Mouse (Mus musculus) heart, embryonic 14.5 days (tissue): ENCODE measurements around the gene Creb3l1. TPM values are rescaled to one million over a fixed set of nuclear protein-coding genes. Genes with fewer than 3 reads are reported as not detected.

Source experiments
- ATAC-seq: fragments of 200-750 bp; cut with Nextera tagmentation; 2 replicates; pipeline ENCODE4 v1.8.0; 2017; ENCODE audit warnings: low read depth, moderate TSS enrichment; ENCODE audit not compliant: insufficient number of reproducible peaks, insufficient read depth, low FRiP score
- H3K27ac ChIP-seq, 2 experiments: fragments of 200-500 bp in 1 of 2; fragments of 300-500 bp in 1 of 2; sonication (generic) in 1 of 2; replicated peaks in 1 of 2; 2 replicates each; pipeline ENCODE4 v1.5.1; 2012 to 2014; ENCODE audit warnings: low read depth in 2 of 2, low read length in 2 of 2, control low read depth in 1 of 2, mild to moderate bottlenecking in 1 of 2, mixed read lengths in 1 of 2; ENCODE audit not compliant: control insufficient read depth in 1 of 2, insufficient read depth in 1 of 2
- H3K27me3 ChIP-seq: fragments of 300-500 bp; sonication (generic); 2 replicates; pipeline ENCODE4 v1.6.1; 2014; ENCODE audit warnings: mild to moderate bottlenecking, low read length, control low read depth; ENCODE audit not compliant: control insufficient read depth, insufficient read depth
- H3K36me3 ChIP-seq: fragments of 300-500 bp; sonication (generic); 2 replicates; pipeline ENCODE4 v1.6.1; 2014; ENCODE audit warnings: mild to moderate bottlenecking, control low read depth, low read length, mixed read lengths; ENCODE audit not compliant: control insufficient read depth, insufficient read depth
- H3K4me1 ChIP-seq, 2 experiments: fragments of 200-500 bp in 1 of 2; fragments of 300-500 bp in 1 of 2; sonication (generic) in 1 of 2; 2 replicates each; pipeline ENCODE4 v1.6.1; 2012 to 2014; ENCODE audit warnings: low read length in 2 of 2, control low read depth in 1 of 2, mixed read lengths in 1 of 2; ENCODE audit not compliant: control insufficient read depth in 2 of 2, insufficient read depth in 2 of 2
- H3K4me2 ChIP-seq: fragments of 300-500 bp; sonication (generic); 2 replicates; pipeline ENCODE4 v1.6.1; 2014; ENCODE audit warnings: mild to moderate bottlenecking, low read length
- H3K4me3 ChIP-seq, 2 experiments: fragments of 200-500 bp in 1 of 2; fragments of 300-500 bp in 1 of 2; sonication (generic) in 1 of 2; 2 replicates each; pipeline ENCODE4 v1.5.1; 2012 to 2014; ENCODE audit warnings: low read length in 2 of 2, mild to moderate bottlenecking in 2 of 2, control low read depth in 1 of 2, low read depth in 1 of 2, moderate library complexity in 1 of 2; ENCODE audit not compliant: control insufficient read depth in 1 of 2, insufficient read depth in 1 of 2
- H3K9ac ChIP-seq: fragments of 300-500 bp; sonication (generic); 2 replicates; pipeline ENCODE4 v1.6.1; 2014; ENCODE audit warnings: mild to moderate bottlenecking, low read length
- H3K9me3 ChIP-seq: fragments of 300-500 bp; sonication (generic); 2 replicates; pipeline ENCODE4 v1.6.1; 2016; ENCODE audit warnings: low read length, control low read depth; ENCODE audit not compliant: control insufficient read depth
- WGBS: fragments of 180-500 bp; shearing (Covaris S2); extraction: QIAGEN DNeasy Blood & Tissue Kit; methylation state at CpG from one replicate; pipeline ENCODE4 v1.1.7; 2014; 5-methylcytosine and 5-hydroxymethylcytosine counted together
- polyA plus RNA-seq: library from polyadenylated mRNA; unstranded; fragments of >200 nt; fragmentation: Nextera tagmentation; extraction: Ambion mirVana; gene quantifications from 2 replicates; pipeline ENCODE4 v1.2.1, GENCODE M21; 2014

Gene Creb3l1
- polyA plus RNA-seq, 1 experiment from 2014 or later = 10.2 TPM

DNA sequence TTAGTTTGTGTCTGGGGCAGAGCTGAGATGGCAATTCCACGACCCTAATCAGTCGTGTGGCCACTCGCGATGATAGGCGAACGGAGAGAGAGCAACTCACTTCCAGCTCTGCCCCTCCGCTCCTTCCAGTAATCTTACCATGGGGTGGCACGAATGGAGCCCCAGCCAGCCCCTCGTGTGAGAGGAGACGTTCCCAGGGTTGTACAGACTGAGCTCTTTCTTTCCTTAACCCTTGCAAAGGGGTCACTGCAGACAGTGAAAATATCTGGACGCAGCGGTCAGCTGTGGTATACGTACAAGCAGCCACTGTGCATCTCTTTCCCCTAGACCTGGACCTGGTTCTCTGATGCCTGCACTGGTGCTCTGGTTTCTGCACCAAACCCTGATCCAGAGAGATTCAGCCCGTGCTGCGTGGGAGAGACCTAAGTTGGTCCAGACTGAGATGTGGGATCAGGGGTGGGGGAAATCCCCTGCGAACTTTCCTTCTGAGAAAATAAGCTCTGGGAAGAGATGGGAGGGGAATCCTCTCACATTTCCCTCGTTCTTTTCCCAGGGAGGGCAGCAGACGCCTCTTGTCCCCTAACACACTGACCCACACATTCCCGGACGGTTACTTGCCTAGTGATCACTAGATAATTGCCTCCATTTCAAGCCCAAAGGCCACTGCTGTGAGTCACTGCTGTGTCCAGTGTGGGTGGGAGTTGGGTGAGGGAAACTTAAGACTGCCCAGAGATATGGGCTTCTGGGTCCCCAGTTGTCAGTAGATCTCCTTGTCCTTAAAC is 15.5 kb downstream of the Creb3l1 start:
- Histone ChIP-seq H3K4me1 (peaks cover 24 to 33% of the 10 kb centered on the region in 2 experiments), H3K27ac (peak overlapping the region; percentile 80 to 92), H3K4me3 (peak overlapping the region; percentile 57 to 66), H3K9ac (peak overlapping the region; percentile 80), H3K27me3 (no peaks in the 10 kb centered on the region), H3K36me3 (no peaks in the 10 kb centered on the region), H3K9me3 (no peaks in the 10 kb centered on the region), H3K4me2 (peak overlapping the region; percentile 94)
- no peak; the same call in 1 of the 2 replicates for ATAC-seq
- 1% methylated on average over 20 of the region's 20 CpGs for WGBS

DNA sequence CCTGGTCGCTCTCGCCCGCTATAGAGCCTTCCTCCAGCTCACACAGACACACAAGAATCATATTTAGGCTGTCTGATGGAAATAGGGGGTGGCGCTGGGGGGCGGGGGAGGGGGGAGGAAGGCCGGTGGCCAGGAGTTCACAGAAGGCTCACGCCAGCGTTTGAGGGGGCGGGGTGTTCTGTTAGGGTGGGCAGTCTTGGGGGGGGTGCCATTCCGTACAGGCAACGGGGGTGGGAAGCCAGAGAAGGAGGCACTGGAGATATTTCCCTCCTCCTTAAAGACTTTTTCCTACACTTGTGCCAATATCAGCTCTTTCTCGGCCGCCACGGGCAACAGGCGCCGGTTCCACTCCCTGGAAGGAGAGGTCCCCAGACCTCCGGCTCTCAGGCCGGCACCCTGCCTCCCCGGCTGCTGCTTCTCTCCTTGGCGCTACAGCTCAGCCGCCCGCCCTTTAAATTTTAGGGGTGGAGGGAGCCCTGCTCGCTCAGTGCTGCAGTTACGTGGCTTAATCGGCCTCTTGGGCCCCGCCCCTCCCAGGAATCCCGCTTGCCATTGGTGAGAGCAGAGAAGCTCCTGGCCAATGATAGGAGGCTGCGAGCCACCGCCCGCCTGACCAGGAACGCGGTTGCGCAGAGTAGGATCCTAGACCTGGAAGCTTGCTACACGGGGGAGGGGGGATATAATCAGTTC is 16.2 kb downstream of the Creb3l1 start:
- Histone ChIP-seq H3K4me3 (peak overlapping the region; percentile 57 to 66), H3K9ac (peak overlapping the region; percentile 80), H3K4me1 (peaks cover 23 to 33% of the 10 kb centered on the region in 2 experiments), H3K27me3 (no peaks in the 10 kb centered on the region), H3K36me3 (no peaks in the 10 kb centered on the region), H3K27ac (peak overlapping the region; percentile 89 to 92), H3K4me2 (peak overlapping the region; percentile 94), H3K9me3 (no peaks in the 10 kb centered on the region)
- ATAC-seq = peak; percentile 92
- under 1% methylated on average over 31 of the region's 34 CpGs for WGBS

DNA sequence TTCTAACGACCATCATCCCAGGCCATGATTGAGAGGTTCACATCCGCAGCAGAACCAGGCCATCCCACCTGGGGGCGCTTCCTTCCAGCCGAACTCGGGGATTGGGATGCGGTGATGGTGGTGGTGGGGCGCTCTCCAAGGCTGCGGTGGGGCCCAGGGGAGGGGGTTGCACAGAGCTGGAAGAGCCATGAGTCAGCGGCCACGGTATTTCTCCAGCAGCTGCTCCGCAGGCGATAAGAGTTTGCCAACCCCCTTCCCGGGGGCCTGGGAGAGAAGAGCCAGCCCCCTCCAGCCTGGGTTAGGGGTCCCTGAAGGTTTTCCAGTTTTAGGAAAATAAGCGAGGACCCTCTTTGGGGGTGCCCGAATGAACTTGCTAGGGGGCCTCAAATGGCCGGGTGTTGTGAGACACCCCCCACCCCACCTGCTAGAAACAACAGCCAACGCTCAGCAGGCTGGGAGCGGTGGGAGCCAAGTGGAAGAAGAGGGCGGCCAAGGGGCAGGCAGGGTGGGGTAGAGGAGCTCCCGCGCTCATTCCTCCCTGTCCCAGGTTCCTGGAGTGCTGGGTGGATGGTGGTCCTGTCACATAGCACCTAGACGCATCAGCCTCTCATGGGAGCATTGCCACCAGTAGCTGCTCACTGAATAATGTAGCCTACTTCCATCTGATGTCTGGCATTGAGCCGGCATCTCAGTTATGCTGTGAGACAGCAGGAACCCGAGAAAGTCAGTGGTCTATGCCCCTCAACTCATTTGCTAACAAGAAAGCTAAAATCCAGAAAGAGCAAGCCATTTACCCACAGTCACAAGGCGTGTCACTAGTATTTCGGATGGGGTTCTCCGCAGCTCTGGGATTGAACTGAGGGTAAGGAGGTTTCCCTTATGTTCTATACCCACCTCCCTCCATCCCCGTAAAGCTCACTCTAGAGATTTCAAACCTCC is 17.1 kb downstream of the Creb3l1 start:
- peak overlapping the region; percentile 56 to 92 for H3K27ac ChIP-seq
- peaks cover 16 to 25% of the 10 kb centered on the region in 2 experiments for H3K4me1 ChIP-seq
- H3K9ac ChIP-seq = peak overlapping the region; percentile 80
- peak; percentile 41 for ATAC-seq
- no peaks in the 10 kb centered on the region for H3K27me3 ChIP-seq
- H3K4me2 ChIP-seq = peak overlapping the region; percentile 94
- 2% methylated on average over 28 of the region's 28 CpGs for WGBS
- H3K9me3 ChIP-seq = no peaks in the 10 kb centered on the region
- H3K36me3 ChIP-seq = no peaks in the 10 kb centered on the region
- peak overlapping the region; percentile 29 to 57 for H3K4me3 ChIP-seq

DNA sequence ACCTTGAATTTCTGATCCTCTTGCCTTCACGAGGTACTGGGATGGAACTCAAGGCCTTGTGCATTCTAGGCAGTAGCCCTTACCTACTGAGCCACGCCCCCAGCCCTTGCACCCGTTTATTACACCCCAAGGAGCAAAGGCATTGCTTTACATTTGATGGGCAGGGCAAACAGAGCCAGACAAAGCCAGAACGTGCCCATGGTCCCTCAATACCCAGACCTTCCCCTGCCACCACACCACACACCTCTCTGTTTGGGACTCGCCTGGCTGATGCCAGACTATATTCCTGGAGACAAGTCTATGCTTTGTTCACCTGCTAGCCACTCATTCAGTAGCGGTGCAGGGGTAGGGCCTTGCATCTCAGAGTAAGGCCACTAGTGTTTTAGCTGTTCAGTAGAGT is 17.8 kb downstream of the Creb3l1 start:
- H3K9ac ChIP-seq = peak overlapping the region; percentile 80
- ATAC-seq = no peak
- H3K4me2 ChIP-seq = peak overlapping the region; percentile 94
- H3K4me3 ChIP-seq = peak overlapping the region in 1 of 2 experiments; percentile 57; a peak in 3 of 4 replicates
- H3K27ac ChIP-seq = peak overlapping the region; percentile 10 to 92; a peak in 2 of 4 replicates
- H3K9me3 ChIP-seq = no peaks in the 10 kb centered on the region
- H3K4me1 ChIP-seq = peaks cover 14 to 25% of the 10 kb centered on the region in 2 experiments
- no peaks in the 10 kb centered on the region for H3K36me3 ChIP-seq
- 55% methylated on average over 6 of the region's 6 CpGs for WGBS
- H3K27me3 ChIP-seq = no peaks in the 10 kb centered on the region

DNA sequence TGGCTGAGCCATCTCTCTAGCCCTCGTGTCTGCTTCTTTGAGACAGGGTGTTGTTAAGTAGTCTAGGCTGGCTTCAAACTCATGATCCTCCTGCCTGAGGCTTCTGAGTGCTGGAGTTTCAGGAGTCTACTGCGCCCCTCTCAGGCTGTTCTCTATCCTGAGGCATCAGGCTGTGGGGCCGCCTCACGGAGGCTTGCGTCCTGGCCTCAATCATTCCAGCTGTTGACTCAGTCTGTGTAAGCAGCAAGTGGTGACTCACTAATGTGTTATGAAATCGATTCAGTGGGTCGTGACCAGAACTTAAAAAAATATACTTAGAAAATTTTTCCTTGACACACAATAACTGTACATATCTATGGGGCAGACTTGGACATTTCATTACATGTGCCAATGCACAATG is 19.7 kb downstream of the Creb3l1 start:
- Histone ChIP-seq H3K4me3 (no peak overlapping the region), H3K4me1 (peaks cover 14 to 25% of the 10 kb centered on the region in 2 experiments), H3K36me3 (no peaks in the 10 kb centered on the region), H3K9me3 (no peaks in the 10 kb centered on the region), H3K27ac (no peak overlapping the region), H3K4me2 (no peak overlapping the region), H3K27me3 (no peaks in the 10 kb centered on the region), H3K9ac (no peak overlapping the region)
- 63% methylated on average over 7 of the region's 7 CpGs for WGBS
- no peak for ATAC-seq

DNA sequence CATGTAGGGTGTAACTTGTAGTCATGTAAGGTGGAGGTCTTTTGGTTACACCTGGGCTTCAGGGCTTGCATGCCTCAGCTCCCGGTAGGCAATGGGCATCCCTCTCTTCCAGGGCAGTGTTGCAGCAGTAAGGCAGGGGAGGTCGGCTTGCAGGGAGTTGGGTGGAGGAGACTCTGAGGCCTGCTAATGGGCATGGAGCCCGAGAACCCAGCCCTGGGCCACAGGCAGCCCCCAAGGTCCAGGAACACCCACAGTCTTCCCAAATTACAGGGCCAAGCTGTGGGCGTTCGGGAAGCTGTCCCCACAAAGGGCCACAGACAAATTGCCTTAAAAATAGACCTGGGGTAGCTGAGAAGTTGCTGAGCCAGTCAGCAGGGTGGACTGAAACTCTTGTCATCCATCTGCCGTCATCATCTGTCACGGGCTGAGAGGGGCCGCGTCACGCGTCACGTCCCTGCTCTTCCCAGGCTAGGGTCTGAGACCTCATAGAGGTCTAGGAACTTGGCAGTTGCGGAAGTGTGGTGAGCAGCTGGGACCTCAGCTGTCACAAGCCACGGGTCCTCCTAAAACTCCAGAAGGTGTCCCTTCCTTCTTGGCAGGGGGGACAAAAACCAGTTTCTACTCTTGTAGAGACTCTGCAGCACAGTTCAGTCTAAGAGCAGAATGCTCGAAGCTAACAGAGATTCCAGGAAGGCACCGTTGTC is 26.2 kb downstream of the Creb3l1 start:
- Histone ChIP-seq H3K4me3 (no peak overlapping the region), H3K4me2 (no peak overlapping the region), H3K27me3 (no peaks in the 10 kb centered on the region), H3K36me3 (no peaks in the 10 kb centered on the region), H3K9ac (no peak overlapping the region), H3K4me1 (0 out of 4 replicates have a peak, but pooled peaks cover 0 to 2% of the 10 kb centered on the region in 2 experiments), H3K9me3 (no peaks in the 10 kb centered on the region), H3K27ac (no peak overlapping the region)
- no peak for ATAC-seq
- WGBS = 67% methylated on average over 16 of the region's 16 CpGs
